Mouse (Mus musculus) CH12.LX (cell line): ENCODE data around the gene Dennd2c.

Experiments used
- CTCF ChIP-seq, 2 experiments: IDR thresholded peaks in 1 of 2; conservative IDR thresholded peaks in 1 of 2; 2 replicates each; pipeline ENCODE4 v1.5.1; 2011 to 2012; ENCODE audit warnings: low read depth in 2 of 2, low read length in 2 of 2, improper control_type of control experiment in 1 of 2, inconsistent platforms in 1 of 2, mild to moderate bottlenecking in 1 of 2, moderate library complexity in 1 of 2
- HCFC1 ChIP-seq: IDR thresholded peaks from 2 replicates; pipeline ENCODE4 v1.6.1; 2012; ENCODE audit warnings: low read depth, mild to moderate bottlenecking, inconsistent platforms, low read length, improper control_type of control experiment
- POLR2A ChIP-seq: IDR thresholded peaks from 2 replicates; pipeline ENCODE4 v1.6.1; 2011; ENCODE audit warnings: low read depth, mild to moderate bottlenecking, improper control_type of control experiment, low read length
- ZNF384 ChIP-seq: IDR thresholded peaks from 2 replicates; pipeline ENCODE4 v1.6.1; 2012; ENCODE audit warnings: low read depth, low read length, improper control_type of control experiment, inconsistent platforms

DNA sequence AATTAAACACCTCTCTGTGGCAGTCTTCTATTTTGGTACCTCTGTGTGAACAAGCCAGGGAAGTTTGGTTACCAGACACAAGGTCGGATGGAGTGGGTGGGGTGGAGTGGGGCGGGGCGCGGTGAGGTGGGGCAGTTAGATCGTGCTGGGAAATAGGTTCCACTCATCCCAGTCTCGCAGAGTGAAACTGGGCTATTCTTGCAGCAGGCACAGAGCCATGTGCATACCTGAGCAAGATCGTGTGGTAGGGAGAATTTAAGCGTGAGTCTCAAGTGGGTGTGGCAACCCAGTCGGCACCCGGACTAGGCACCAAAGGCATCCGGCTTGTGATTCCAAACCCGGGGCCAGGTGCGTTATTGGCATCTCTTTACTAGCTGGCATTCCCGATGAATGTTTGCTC is 495 bp upstream of the Dennd2c start:
- TF ChIP-seq POLR2A (no peak), ZNF384 (no peak), CTCF (conservative IDR thresholded peaks at IDR 0.05 in 1 of 2, IDR thresholded peaks at IDR 0.05 in 1 of 2; ENCODE audit: low read depth in 2 of 2, low read length in 2 of 2) (no peak), HCFC1 (no peak)
